Mouse (Mus musculus) left cerebral cortex, adult 11 months (tissue): ENCODE results near the gene Zfp366.

Experiments
- DNase-seq: peaks from one replicate; pipeline ENCODE4 v3.0.0; 2022; ENCODE audit warnings: low spot score

Zfp366 gene

DNA sequence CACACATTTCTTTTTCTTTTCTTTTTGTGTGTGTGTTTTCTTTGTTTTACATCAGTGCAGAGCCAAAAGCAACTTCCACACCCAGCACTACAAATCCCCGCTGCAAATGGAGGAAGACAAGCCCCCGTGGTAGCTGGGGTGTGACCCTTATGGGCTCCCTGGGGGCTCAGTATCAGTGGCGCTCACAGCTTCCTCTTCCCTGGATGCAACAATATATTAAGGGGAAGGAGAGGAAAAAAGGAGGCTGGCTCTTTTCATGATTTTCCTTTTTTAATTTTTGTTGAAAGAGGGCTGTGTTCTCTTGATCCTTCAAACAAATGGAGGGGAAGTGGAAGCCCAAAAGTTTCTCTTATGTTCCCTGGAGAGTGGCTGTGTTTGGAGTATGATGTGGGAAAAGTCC lies 70.2 kb downstream of the Zfp366 start:
- no peak for DNase-seq

DNA sequence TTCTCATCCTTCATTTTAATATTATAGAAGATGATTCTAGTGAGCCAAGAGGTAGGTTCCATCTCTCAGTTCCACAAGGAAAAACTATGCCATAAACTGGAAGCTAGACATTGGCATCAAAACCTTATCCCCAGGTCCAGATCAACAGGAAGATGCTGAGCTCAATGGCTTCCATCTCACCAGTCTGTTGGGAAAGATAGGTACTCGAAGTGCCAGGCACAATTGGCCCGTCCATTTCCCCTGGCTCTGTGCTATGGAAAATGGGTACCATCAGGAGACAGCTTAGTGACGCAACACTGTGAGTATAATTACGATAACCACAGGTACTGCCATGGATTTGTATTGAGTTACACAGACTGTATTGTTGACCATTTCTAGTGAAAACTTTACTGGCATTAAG lies 72.3 kb downstream of the Zfp366 start:
- DNase-seq = no peak

DNA sequence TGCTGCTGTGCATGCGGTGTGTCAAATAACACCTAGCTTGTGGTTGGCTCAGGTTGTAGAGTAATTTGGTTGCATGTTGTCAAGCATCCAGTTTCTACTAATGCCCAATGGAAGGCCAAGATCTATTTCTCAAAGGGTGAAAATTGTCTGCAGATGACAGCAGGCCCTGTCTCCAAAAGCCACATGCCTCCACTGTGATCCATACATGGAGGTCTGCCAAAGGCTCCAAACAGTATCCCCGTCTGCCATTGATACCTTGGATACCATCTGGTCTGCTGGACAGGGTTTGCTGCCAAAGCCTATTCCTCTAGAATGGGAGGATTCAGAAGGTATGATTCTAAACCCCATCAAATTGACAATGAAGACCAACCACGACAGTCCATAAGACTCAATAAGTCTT lies 74.1 kb downstream of the Zfp366 start:
- no peak for DNase-seq

GRCm38 (mm10) chr13:99259502-99260174 lies 75.0 kb downstream of the Zfp366 start:
- no peak for DNase-seq

GRCm38 (mm10) chr13:99262406-99262805 lies 77.8 kb downstream of the Zfp366 start:
- no peak for DNase-seq

GRCm38 (mm10) chr13:99263159-99263783 lies 78.6 kb downstream of the Zfp366 start:
- DNase-seq = no peak

- DNase-seq = peak; percentile 25
Observed at GRCm38 (mm10) chr13:99264483-99264882, 79.9 kb downstream of the Zfp366 start.

- DNase-seq = no peak
Observed at GRCm38 (mm10) chr13:99272046-99272445, 87.4 kb downstream of the Zfp366 start.

DNA sequence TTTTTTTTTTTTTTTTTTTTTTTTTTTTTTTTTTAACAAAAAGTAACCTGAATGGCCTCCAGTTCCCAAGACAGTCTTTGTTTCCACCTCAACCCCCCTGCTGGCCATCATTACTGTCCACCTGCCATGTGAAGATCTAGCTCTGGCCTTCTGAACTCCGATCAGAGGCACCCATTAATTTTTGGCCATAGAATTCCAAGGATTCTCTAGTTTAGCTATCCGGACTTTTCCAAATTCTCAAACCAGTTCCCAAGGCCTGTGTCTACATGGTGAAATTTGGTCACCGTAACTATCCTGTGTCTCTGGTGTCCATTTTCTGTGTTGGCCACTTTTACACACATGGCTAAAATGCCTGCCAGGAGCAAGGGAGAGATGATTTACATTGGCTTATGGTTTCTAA lies 92.9 kb downstream of the Zfp366 start:
- DNase-seq = no peak

GRCm38 (mm10) chr13:99278511-99278910 lies 93.9 kb downstream of the Zfp366 start:
- no peak for DNase-seq

GRCm38 (mm10) chr13:99279351-99279750 lies 94.7 kb downstream of the Zfp366 start:
- no peak for DNase-seq

DNA sequence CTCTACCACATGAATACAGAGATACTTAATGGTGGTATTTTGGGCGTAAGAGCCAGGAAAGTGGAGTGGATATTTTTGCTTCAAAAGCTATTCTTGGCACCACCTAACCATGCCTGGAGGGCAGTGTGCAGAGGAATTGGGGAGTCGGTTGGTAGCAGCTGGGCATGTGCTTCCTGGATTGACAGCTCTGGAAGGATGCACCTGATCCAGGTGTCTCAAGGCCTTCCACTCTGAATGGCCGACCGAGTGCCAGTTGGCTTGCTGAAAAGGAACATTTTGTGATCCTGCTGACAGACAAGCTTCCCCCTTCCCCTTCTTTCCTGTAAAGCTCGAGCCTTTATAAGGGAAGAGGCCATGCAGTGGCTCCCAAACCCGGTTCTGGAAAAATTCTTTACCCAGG lies 98.3 kb downstream of the Zfp366 start:
- no peak for DNase-seq

DNA sequence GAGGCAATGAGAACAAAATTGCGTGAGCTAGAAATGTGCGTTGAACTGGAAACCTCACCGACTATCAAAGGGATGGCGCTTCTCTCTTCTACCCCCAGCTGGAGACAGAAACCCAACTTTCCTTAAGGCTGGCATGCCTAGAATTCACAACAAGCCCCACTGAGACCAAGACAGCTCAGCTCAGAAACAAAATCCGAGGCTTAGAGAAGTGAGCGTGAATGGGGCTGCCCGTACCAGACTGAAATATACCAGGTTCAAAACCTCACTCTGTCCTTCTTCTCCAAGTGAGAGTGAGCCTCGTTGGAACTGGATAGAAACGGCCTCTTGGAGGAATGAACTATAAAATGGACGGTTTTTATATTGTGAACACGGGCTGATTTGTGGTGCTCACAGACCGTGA lies 99.3 kb downstream of the Zfp366 start:
- no peak for DNase-seq

GRCm38 (mm10) chr13:99284400-99285160 lies 100.0 kb downstream of the Zfp366 start:
- DNase-seq = peak; percentile 22

- DNase-seq = no peak
Observed at GRCm38 (mm10) chr13:99285241-99285640, 100.6 kb downstream of the Zfp366 start.

DNA sequence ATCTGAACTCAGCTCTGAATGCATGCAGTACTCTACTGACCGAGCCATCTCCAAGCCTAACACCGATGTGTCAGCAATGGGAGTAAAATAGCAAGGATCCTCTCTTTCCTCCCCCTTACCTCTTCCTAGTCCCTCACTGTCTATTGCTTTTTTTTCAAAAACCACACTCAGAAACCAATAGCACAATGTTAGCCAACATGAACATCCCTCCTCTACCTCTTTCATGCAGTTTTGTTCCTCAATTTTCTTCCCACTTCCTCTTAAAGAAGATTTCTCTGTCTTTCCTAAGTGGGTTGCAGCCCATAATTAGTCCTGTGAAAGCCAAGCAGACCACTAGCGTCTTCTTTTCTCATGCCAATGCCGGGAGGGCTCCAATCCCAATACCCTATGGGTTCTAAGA lies 102.6 kb downstream of the Zfp366 start:
- DNase-seq = no peak

GRCm38 (mm10) chr13:99287786-99288185 lies 103.2 kb downstream of the Zfp366 start:
- no peak for DNase-seq

- no peak for DNase-seq
Observed at GRCm38 (mm10) chr13:99290766-99291165, 106.1 kb downstream of the Zfp366 start.

DNA sequence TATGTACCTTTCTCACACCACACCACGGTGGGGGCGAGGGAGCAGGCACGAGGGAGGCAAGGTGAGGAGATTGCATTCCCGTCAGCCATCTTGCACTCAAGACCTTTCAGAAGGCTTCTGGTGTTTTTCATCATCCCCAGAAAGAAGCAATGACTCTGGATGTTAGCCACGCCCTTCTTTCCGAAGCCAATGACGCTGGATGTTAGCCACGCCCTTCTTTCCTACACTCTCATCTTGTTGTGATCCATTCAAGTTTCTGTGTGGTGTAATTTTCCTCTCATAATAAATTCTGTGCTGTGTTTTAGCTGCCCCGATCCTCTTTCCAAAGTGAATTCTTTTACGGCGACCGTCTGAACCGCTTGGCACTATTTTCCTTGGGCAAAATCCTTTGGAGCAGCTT lies 109.6 kb downstream of the Zfp366 start:
- DNase-seq = no peak

GRCm38 (mm10) chr13:99299921-99300320 lies 115.3 kb downstream of the Zfp366 start:
- no peak for DNase-seq
